Mouse (Mus musculus) midbrain, embryonic 10.5 days (tissue): ENCODE data around the gene Cspg4. TPM values are rescaled to one million over a fixed set of nuclear protein-coding genes. Genes with fewer than 3 reads are reported as not detected.

Experiments used
- DNase-seq: peaks from one replicate; pipeline ENCODE4 v3.0.0-alpha.2; 2017; ENCODE audit warnings: low spot score
- H3K27ac ChIP-seq: fragments of 300-500 bp; sonication (generic); replicated peaks from 2 replicates; pipeline ENCODE4 v1.5.1; 2016; ENCODE audit warnings: mild to moderate bottlenecking
- H3K27me3 ChIP-seq: fragments of 300-500 bp; sonication (generic); 2 replicates; pipeline ENCODE4 v1.6.1; 2016; ENCODE audit warnings: low read depth, mild to moderate bottlenecking; ENCODE audit not compliant: poor library complexity, severe bottlenecking
- H3K36me3 ChIP-seq: fragments of 300-500 bp; sonication (generic); 2 replicates; pipeline ENCODE4 v1.6.1; 2016; ENCODE audit warnings: mild to moderate bottlenecking, moderate library complexity
- H3K4me1 ChIP-seq: fragments of 300-500 bp; sonication (generic); 2 replicates; pipeline ENCODE4 v1.6.1; 2016
- H3K4me3 ChIP-seq: fragments of 300-500 bp; sonication (generic); 2 replicates; pipeline ENCODE4 v1.5.1; 2016; ENCODE audit warnings: mild to moderate bottlenecking, moderate library complexity
- H3K9me3 ChIP-seq: fragments of 300-500 bp; sonication (generic); replicated peaks from 2 replicates; pipeline ENCODE4 v1.6.1; 2016; ENCODE audit warnings: mild to moderate bottlenecking
- WGBS: fragments of 180-500 bp; shearing (Covaris S2); methylation state at CpG from one replicate; pipeline ENCODE4 v1.1.7; 2016; 5-methylcytosine and 5-hydroxymethylcytosine counted together
- polyA plus RNA-seq: library from polyadenylated mRNA; unstranded; fragments of >200 nt; fragmentation: Nextera tagmentation; extraction: Ambion mirVana; gene quantifications from 2 replicates; pipeline ENCODE4 v1.2.1, GENCODE M21; 2016

Cspg4 gene
- polyA plus RNA-seq, 1 experiment from 2014 or later: 0.91 TPM

DNA sequence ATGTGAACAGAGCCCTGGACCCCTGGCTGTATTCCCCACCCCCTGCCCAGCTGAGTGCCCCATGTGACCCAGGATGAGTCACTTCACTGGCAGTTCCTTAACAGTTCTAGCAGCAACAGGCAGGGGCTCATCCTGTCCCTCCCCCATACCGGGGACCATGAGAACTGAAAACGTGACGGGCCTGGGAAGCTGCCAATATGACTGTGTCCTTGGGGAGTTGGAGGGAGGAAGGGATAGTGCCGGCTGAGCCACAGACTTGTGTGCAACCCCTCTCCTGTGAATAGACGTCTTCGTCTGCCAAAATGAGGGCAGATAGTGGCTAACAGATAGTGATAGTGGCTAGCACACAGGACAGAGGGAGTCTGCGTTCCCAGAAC is 59.8 kb downstream of the Cspg4 start:
- peaks cover 7% of the 10 kb centered on the region for H3K27me3 ChIP-seq
- H3K9me3 ChIP-seq: no peaks in the 10 kb centered on the region; the same call in 1 of the 2 replicates
- H3K27ac ChIP-seq: peak overlapping the region; percentile 61
- peaks cover 57% of the 10 kb centered on the region for H3K4me1 ChIP-seq
- peak overlapping the region; percentile 75 for H3K4me3 ChIP-seq
- no peak for DNase-seq
- 49% methylated on average over 7 of the region's 7 CpGs for WGBS
- peaks cover 63% of the 10 kb centered on the region for H3K36me3 ChIP-seq

- peak overlapping the region; percentile 75 for H3K4me3 ChIP-seq
- peaks cover 56% of the 10 kb centered on the region for H3K36me3 ChIP-seq
Observed at GRCm38 (mm10) chr9:56925291-56926024, 60.6 kb downstream of the Cspg4 start.

GRCm38 (mm10) chr9:56926025-56926360 is 61.2 kb downstream of the Cspg4 start:
- peaks cover 52% of the 10 kb centered on the region for H3K36me3 ChIP-seq
- H3K27ac ChIP-seq: 0 out of 2 replicates have a peak overlapping the region, but pooled peaks have one; percentile 95
- H3K9me3 ChIP-seq: no peaks in the 10 kb centered on the region; the same call in 1 of the 2 replicates
- 95% methylated on average over 10 of the region's 10 CpGs for WGBS
- DNase-seq: no peak
- H3K4me3 ChIP-seq: peak overlapping the region; percentile 75; the same call in 1 of the 2 replicates
- H3K4me1 ChIP-seq: peaks cover 57% of the 10 kb centered on the region
- H3K27me3 ChIP-seq: peaks cover 15% of the 10 kb centered on the region

More at GRCm38 (mm10) chr9:56925291-56926024, 60.6 kb downstream of the Cspg4 start:
- no peak for DNase-seq
- Histone ChIP-seq H3K4me1 (peaks cover 57% of the 10 kb centered on the region), H3K27ac (no peak overlapping the region), H3K9me3 (no peaks in the 10 kb centered on the region; the same call in 1 of the 2 replicates), H3K27me3 (peaks cover 14% of the 10 kb centered on the region)
- 92% methylated on average over 26 of the region's 26 CpGs for WGBS

DNA sequence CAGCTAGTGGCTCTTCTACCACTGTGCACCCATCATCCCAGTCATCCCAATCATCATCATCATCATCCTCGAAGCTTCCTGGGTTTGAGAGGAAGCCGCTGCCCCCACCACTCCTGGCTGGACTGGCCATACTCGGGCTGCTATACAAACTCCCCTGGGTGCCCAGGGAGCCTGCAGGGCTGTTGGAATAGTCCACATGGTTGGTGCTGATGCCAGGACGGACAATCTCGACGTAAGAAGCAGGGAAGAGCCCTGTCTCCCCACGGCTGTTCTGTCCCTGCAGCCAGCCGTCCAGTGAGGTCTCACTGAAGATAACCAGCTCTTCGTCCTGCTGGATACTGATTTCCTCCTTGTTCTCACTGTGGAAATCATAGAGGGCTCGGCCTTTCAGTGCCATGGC is 61.6 kb downstream of the Cspg4 start:
- H3K27ac ChIP-seq: peak overlapping the region; percentile 95; the same call in 1 of the 2 replicates
- H3K4me1 ChIP-seq: peaks cover 57% of the 10 kb centered on the region
- peaks cover 15% of the 10 kb centered on the region for H3K27me3 ChIP-seq
- H3K9me3 ChIP-seq: no peaks in the 10 kb centered on the region; the same call in 1 of the 2 replicates
- H3K36me3 ChIP-seq: peaks cover 48% of the 10 kb centered on the region
- H3K4me3 ChIP-seq: peak overlapping the region; percentile 75
- no peak for DNase-seq
- WGBS: 85% methylated on average over 10 of the region's 10 CpGs

DNA sequence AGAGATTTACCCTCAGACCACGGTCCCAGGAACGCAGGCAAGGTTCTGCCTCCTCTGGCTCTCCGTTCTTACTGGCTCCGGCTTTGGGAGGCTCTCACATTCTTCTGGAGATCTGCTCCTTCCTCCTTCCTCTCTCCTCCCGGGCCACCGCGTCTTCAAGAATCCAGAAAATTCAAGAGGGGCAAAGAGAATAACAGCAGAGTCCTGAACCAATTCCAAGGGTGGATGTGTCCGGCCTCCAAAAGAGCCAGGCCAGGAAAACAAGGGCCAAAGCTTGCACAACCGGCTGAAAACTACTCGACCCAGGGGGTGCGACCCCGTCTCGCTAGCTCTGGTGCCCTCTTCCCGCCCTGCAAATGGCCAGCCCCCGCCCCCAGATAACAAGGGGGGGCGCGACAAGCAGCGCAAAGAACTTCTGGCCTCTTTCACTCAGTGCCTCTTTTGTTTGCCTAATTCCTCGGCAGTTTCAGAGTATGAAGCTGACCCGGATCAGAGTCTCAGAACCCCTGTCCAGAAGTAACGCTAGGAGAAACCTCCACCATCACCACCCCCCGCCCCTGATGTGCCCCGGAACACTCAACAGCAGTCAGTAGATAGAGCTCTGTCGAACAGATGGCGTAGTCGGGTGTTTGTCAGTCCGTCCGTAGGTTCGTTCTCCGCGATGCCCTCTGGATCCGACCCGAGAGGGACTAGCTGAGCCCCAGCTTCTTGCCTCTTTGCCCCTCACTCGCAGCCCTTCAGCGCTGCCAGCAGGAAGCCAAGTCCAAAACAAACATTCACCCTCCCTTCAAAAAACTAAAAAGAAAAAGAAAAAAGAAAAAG is 62.6 kb downstream of the Cspg4 start:
- H3K4me1 ChIP-seq: peaks cover 57% of the 10 kb centered on the region
- peak; percentile 71 for DNase-seq
- under 1% methylated on average over 35 of the region's 35 CpGs for WGBS

DNA sequence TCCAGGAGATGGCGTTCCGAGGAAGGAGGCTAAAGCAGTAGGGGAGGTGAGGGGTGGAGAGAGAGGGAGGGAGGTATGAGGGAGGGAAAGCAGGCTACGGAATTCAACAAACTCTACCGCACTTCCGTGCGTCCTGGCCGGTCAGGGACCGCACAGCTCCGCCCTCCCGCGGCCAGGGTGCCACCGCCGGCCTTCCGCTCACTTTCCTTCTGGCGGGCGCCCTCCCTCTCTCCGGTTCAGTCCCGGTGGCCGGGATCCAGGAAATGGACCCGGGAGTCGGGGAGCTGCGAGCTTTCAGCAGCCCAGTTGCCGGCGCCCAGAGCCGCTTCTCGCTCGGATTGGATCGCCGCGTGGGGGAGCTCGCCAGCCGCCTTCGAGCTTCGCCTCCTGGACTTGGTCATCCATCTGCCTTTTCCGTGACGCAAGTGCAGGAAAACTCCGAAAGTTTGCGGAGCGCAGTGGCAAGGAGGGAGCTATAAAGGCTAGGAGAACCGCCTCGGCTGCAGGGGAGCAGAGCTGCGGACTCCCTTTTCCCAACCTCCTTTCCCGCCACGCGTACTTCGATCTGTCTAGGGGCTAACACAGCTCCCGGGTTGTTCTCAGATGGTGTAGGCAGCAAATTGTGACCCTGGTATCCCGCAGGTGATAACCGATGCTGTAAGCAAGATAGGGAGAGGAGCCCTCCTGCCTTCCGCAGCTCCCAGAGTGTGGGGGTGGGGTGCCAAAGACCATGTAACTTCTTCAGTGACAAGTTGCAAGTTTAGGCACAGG is 63.4 kb downstream of the Cspg4 start, which contains the start of gene Snx33:
Gene Snx33 (minus strand): TSS at position 331 of the 771 bp plus-strand sequence.
- peak within 1 kb of the TSS; percentile 75 for H3K4me3 ChIP-seq
- H3K27me3 ChIP-seq: peaks cover 15% of the 10 kb centered on the region
- peaks cover 51% of the 10 kb centered on the region for H3K4me1 ChIP-seq
- H3K9me3 ChIP-seq: no peaks in the 10 kb centered on the region
- peaks cover 29% of the 10 kb centered on the region for H3K36me3 ChIP-seq
- peak; percentile 93 for DNase-seq
- H3K27ac ChIP-seq: peak within 1 kb of the TSS; percentile 95
- WGBS: 0% methylated on average over 50 of the region's 50 CpGs

More for the DNA sequence above, 62.6 kb downstream of the Cspg4 start:
- Histone ChIP-seq H3K27me3 (peaks cover 15% of the 10 kb centered on the region), H3K4me3 (peak overlapping the region; percentile 75), H3K9me3 (no peaks in the 10 kb centered on the region), H3K36me3 (peaks cover 37% of the 10 kb centered on the region), H3K27ac (peak overlapping the region; percentile 95)

GRCm38 (mm10) chr9:56929496-56929895 is 64.7 kb downstream of the Cspg4 start:
- Histone ChIP-seq H3K4me1 (peaks cover 39% of the 10 kb centered on the region), H3K4me3 (no peak overlapping the region), H3K27ac (no peak overlapping the region), H3K27me3 (peaks cover 15% of the 10 kb centered on the region), H3K9me3 (no peaks in the 10 kb centered on the region), H3K36me3 (peaks cover 18% of the 10 kb centered on the region)
- no peak for DNase-seq
- 69% methylated on average over 4 of the region's 4 CpGs for WGBS

GRCm38 (mm10) chr9:56930556-56930955 is 65.7 kb downstream of the Cspg4 start:
- Histone ChIP-seq H3K27me3 (peaks cover 15% of the 10 kb centered on the region), H3K36me3 (peaks cover 7% of the 10 kb centered on the region), H3K27ac (no peak overlapping the region), H3K9me3 (no peaks in the 10 kb centered on the region), H3K4me3 (no peak overlapping the region), H3K4me1 (peaks cover 28% of the 10 kb centered on the region)
- DNase-seq: no peak
- 81% methylated on average over 1 of the region's 1 CpGs for WGBS

- 21% methylated on average over 6 of the region's 6 CpGs for WGBS
- no peaks in the 10 kb centered on the region for H3K27me3 ChIP-seq
- H3K4me1 ChIP-seq: peaks cover 22% of the 10 kb centered on the region
- H3K9me3 ChIP-seq: no peaks in the 10 kb centered on the region
- H3K36me3 ChIP-seq: no peaks in the 10 kb centered on the region; the same call in 1 of the 2 replicates
- H3K27ac ChIP-seq: no peak overlapping the region
- no peak for DNase-seq
- H3K4me3 ChIP-seq: peak overlapping the region; percentile 92
Observed at GRCm38 (mm10) chr9:56936861-56937222, 72.0 kb downstream of the Cspg4 start.

- DNase-seq: peak; percentile 86
- Histone ChIP-seq H3K27ac (peak within 1 kb of the TSS; percentile 89), H3K4me3 (peak within 1 kb of the TSS; percentile 92), H3K9me3 (no peaks in the 10 kb centered on the region), H3K27me3 (no peaks in the 10 kb centered on the region), H3K36me3 (no peaks in the 10 kb centered on the region; the same call in 1 of the 2 replicates), H3K4me1 (peaks cover 22% of the 10 kb centered on the region)
- WGBS: under 1% methylated on average over 73 of the region's 73 CpGs
Observed at GRCm38 (mm10) chr9:56937223-56938160, 72.7 kb downstream of the Cspg4 start, which contains the start of gene Imp3. TSS of gene Imp3 (plus strand) at chr9:56937475.

DNA sequence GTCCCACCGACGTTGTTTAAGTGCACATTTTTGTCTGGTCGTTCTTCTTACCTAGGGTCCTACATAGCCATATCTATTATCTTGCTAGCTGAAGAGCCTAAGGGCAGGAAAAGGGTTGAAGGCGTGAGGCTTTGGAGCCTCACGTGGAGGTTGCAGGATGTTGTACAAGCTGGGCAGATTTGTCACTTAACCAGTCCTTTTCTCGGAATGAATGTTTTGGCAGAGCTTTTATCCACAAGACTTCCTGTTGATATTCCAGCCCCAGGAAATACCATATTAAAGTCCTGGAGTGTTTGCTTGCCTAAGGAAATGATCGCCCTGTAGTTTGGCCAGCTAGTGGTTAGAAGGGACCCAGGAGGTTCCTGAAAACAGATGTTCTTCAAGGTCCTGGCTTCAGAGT is 73.5 kb downstream of the Cspg4 start:
- Histone ChIP-seq H3K4me3 (peak overlapping the region; percentile 92), H3K36me3 (no peaks in the 10 kb centered on the region; the same call in 1 of the 2 replicates), H3K9me3 (no peaks in the 10 kb centered on the region), H3K27me3 (no peaks in the 10 kb centered on the region), H3K4me1 (peaks cover 22% of the 10 kb centered on the region), H3K27ac (peak overlapping the region; percentile 89; the same call in 1 of the 2 replicates)
- 9% methylated on average over 7 of the region's 7 CpGs for WGBS
- no peak for DNase-seq
